Mouse (Mus musculus): Measurements from ENCODE around the gene Gm21663. TPM values are rescaled to one million over a fixed set of nuclear protein-coding genes. Genes with fewer than 3 reads are reported as not detected.

The Gm21663 gene
- polyA plus RNA-seq, 1 experiment from 2014 or later, result 0.24 TPM

Other genes starting within 250 kb of the Gm21663 start
- 9.2 and 10.0 TPM in 2 replicates for gene Xrcc2, start 236.6 kb downstream of the Gm21663 start, polyA plus RNA-seq (2016; fragmentation: Nextera tagmentation; extraction: Ambion mirVana)
- gene Actr3b, start 182.4 kb downstream of the Gm21663 start, polyA plus RNA-seq (2016; fragmentation: Nextera tagmentation; extraction: Ambion mirVana), result 38.9 and 39.0 TPM in 2 replicates
- gene Gm21671, start 12.0 kb upstream of the Gm21663 start, polyA plus RNA-seq (2016; fragmentation: Nextera tagmentation; extraction: Ambion mirVana), result 0.14 TPM in 1 of 2 replicates, not detected in the other
- gene Gm21680, start 30.3 kb upstream of the Gm21663 start, polyA plus RNA-seq (2016; fragmentation: Nextera tagmentation; extraction: Ambion mirVana), result 0.09 and 0.17 TPM in 2 replicates
- gene Gm21698, start 46.3 kb upstream of the Gm21663 start, polyA plus RNA-seq (2016; fragmentation: Nextera tagmentation; extraction: Ambion mirVana), result 0.13 and 0.22 TPM in 2 replicates
- 0.54 TPM in 1 of 2 replicates, not detected in the other for gene Gm1979, start 62.4 kb upstream of the Gm21663 start, polyA plus RNA-seq (2016; fragmentation: Nextera tagmentation; extraction: Ambion mirVana)
- not detected in 2 replicates for gene Gm5862, start 80.5 kb upstream of the Gm21663 start, polyA plus RNA-seq (2016; fragmentation: Nextera tagmentation; extraction: Ambion mirVana)
- gene Speer4a, start 97.2 kb upstream of the Gm21663 start, polyA plus RNA-seq (2016; fragmentation: Nextera tagmentation; extraction: Ambion mirVana), result 0.06 and 0.10 TPM in 2 replicates
- gene Gm7347, start 116.2 kb upstream of the Gm21663 start, polyA plus RNA-seq (2016; fragmentation: Nextera tagmentation; extraction: Ambion mirVana), result 0.19 TPM in 1 of 2 replicates, not detected in the other
- 0.06 TPM in 1 of 2 replicates, not detected in the other for gene Gm10471, start 146.9 kb upstream of the Gm21663 start, polyA plus RNA-seq (2016; fragmentation: Nextera tagmentation; extraction: Ambion mirVana)
- 0.09 TPM in 1 of 2 replicates, not detected in the other for gene 5031410I06Rik, start 163.0 kb upstream of the Gm21663 start, polyA plus RNA-seq (2016; fragmentation: Nextera tagmentation; extraction: Ambion mirVana)
- gene Gm10220, start 179.0 kb upstream of the Gm21663 start, polyA plus RNA-seq (2016; fragmentation: Nextera tagmentation; extraction: Ambion mirVana), result 0.12 and 0.17 TPM in 2 replicates